Mouse (Mus musculus): ENCODE data around the gene Kalrn. TPM values are rescaled to one million over a fixed set of nuclear protein-coding genes. Genes with fewer than 3 reads are reported as not detected.
A peak's percentile ranks its signal among the peaks of the same experiment; 100 is the strongest.

Gene Kalrn
- total RNA-seq, 2 experiments from 2014 or later: 448 to 531 TPM

DNA sequence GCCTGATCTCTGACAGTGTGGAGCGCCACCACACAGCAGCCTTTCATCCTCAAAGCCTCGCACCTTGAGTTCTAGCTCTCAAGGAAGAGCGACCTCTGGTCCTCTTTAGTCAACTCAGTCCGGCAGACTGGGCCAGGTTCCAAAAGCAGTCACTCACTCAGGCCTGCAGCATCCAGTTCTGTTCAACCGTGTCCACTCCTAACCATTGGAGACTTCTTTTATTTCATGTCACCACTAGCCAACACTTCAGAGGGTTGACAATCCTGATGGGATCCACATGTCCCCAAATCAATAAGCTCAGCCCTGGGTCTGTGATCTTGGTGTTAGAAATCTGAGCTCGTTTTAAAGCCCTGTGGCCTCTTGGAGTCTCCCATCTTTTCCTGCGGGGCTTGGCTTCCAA is 627.3 kb downstream of the Kalrn start:
- DNase-seq (ENCODE audit: low spot score in 2 of 2): no peak

DNA sequence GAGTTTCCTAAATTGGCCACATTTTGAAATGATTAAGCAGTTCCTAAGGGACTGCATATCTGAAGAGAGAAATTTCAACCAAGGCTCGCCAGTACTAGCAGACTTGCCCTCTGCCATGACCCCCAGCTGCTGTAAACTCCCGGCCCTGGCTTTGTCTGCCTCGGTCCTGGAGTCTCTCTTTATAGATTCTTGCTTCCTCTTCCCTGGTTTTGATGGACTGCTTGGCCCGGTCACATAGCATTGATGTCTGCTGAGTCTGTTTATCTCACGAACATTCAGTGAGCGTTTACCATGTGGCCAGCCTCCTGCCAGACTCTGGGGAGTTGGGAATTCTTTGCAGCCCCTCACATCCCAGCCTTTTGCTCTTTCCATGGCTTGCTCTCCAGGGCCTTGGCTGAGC is 628.6 kb downstream of the Kalrn start:
- no peak for DNase-seq (ENCODE audit: low spot score in 2 of 2)

DNA sequence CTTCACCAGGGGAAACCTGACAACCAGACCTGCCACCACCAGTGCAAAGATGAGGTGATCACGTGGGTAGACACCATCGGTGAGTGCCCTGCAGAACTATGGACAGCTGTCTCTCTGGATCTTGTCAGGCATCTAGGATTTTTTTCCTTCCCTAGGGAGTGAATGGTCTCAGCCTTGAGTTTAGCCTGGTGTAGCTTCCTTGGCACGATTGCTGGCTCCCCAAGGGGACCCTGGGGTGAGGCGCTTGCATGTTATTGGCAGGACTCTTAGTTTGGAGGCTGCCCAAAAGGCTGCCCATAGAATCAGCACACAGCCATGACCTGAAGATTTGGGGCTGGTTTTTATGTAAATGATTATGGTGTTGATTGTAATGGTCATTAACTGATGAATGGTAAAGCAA is 629.2 kb downstream of the Kalrn start:
- no peak for DNase-seq (ENCODE audit: low spot score in 2 of 2)

DNA sequence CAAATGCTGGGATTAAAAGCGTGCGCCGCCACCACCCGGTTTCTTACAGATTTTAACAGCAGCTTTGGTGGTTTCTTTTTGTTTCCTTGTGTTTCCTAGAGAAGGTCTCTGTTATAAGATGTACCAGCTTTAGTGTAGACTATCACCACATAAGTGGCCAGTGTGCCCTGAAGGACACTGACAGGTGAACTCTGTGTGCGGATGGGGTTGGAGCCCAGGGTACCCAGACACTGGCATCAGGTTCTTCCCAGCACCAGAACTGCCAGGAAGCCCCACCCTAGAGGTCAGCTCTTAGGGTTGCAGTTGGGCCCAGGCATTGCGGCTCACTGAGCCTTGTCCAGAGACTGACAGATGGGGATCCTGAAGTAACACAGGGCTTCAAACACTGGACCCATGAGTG is 629.9 kb downstream of the Kalrn start:
- no peak for DNase-seq (ENCODE audit: low spot score in 2 of 2)

DNA sequence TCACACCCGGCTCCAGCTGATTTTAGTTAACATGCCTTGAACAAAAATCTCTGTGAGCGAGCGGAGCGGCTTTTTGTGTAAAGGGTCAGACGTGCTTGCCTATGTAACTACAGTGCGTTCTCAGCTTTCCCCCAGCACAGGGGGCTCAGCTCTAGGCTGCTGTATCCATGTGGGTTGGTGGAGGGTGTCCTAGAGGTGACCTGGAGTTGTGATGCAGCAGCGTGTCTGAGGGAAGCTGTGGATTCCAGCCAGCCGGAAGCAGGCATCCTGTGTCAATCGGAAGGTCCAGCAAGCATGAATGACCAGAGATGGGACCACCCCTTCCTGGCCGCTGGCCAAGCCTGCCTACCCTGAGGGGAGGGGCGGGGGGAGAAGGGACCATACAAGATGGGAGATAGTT is 631.0 kb downstream of the Kalrn start:
- DNase-seq (ENCODE audit: low spot score in 2 of 2): no peak

DNA sequence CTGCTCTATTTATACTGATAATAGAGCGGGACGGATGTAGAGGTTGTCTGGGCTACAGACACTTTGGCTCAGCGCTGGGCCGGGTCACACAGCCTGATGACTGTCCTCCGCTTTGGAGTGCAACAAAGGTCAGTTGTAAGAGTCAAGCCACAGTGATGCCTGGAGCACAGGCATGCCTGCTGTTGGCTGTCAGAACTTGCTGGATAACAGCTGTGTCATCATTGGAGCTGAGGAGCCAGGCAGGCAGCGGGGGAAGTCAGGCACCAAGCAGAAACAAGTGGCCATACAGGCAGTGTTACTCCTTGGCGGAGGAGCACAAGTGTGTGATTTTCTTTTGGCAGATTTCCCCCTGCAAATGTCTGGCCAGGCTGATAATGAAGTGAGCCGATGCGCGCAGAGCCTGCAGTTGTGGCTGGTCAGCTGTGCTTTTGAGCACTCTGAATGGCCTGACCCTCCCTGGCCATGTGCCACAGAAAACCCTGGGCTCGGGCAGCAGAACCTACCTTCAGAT is 632.0 kb downstream of the Kalrn start:
- peak in 1 of 2 experiments; percentile 36 for DNase-seq (ENCODE audit: low spot score in 2 of 2)

DNA sequence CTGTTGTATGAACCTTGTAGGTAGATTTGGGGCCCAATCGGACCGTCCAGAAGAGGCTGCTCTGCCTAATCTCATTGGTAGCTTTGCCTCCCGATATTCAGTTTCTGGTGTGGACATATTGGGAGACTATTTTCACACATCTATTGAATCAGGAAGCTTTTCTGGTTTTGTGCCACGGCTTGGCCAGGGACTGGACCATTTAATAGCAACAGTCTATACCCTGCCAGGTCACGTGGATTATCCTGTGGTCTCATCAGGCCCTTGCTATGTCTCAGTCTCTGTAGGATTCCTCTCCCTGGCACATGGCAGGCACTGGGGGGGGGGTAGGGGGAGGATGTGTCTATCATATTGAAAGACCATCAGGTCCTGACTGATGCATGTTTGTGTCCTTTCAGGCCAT is 633.2 kb downstream of the Kalrn start:
- no peak for DNase-seq (ENCODE audit: low spot score in 2 of 2)

DNA sequence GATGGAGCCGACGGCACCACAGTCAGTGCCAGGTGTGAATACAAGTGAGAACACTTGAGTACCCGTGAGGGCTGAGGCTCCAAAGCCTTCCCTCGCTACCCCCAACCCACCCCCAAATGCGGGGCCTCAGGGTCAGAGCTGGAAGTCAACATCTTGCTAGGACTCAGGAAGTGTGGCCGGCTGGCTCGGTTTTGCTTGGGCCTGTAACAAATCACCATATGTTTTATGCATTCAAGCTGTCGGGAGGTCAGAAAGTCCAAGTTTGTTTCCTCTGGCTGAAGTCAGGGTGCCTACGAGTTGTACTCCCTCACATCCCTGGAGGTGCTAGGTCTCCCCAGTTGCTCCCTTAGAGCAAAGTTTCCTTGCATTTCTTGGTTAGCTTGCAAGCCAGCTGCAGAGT is 633.7 kb downstream of the Kalrn start:
- no peak for DNase-seq (ENCODE audit: low spot score in 2 of 2)

DNA sequence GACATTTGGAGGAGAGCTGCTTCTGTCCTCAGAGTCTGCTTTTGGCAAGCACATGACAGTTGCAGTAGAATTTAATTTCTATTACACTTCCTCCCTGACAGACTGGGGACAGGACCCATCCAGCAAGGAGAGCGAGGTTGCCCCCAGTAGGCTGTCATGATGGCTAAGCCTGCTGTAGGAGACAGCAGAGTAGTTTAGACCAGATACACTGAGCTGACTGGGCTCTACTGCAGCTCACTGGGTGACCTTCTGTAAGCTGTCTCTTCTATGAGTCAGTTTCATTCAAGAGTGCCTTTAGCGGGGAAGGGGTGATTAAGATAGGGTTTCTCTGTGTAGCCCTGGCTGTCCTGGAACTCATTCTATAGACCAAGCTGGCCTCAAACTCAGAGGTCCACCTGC is 634.2 kb downstream of the Kalrn start:
- no peak for DNase-seq (ENCODE audit: low spot score in 2 of 2)

DNA sequence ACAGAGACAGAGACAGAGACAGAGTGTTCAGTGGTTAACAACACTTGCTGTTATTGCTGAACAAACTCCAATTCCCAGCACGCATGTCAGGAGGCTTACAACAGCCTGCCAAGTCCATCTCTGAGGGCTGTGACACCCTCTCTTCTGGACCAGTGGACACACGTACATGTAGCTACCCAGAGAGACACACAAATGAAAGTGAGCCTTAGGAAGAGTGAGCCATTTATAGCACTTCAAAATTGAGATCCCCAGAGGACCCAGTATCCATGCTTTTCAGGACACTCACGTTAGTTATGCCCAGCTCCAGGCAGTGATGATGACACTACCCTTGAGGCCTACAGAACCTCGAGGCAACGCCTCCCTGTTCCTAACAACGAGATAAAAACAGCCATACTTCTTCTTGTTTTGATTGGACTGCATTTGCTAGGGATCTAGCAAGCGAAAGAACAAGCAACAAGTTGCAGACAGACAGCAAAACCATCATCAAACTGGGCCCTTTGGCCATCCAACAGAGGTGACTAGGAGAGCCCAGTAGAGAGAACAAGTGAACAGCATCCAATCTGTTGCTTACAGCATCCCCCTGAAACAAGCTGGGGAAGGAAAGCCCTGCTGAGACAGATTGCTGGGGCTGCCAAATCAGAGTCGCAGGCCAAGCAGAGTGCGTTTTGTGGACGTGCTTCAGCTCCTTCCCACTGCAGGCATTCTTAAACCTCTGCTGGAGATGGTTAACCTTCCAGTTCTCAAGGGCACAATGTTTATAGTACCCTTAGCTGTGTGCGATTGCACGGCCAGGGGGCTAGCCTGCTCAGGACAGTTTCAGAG is 634.8 kb downstream of the Kalrn start:
- DNase-seq (ENCODE audit: low spot score in 2 of 2): no peak

DNA sequence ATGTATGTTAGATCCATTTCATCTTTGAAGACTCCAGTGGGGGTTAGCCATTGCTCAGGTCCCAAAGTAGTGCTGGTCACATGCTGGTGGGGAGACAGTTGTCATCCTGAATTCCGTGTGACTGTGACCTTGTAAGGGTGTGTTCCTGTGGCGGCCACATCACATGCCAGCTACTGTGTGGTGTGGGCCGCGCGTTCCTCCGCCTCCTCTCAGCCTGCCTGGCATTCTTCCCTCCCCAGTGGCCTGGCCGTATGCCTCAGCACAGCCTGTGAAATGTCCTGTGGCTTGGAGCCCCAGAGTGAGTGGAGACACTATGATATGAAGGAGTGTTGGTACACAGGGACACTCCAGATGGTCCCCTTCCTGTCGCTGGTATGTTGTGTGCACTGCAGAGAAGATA is 635.8 kb downstream of the Kalrn start:
- DNase-seq (ENCODE audit: low spot score in 2 of 2): peak; percentile 31 to 47

DNA sequence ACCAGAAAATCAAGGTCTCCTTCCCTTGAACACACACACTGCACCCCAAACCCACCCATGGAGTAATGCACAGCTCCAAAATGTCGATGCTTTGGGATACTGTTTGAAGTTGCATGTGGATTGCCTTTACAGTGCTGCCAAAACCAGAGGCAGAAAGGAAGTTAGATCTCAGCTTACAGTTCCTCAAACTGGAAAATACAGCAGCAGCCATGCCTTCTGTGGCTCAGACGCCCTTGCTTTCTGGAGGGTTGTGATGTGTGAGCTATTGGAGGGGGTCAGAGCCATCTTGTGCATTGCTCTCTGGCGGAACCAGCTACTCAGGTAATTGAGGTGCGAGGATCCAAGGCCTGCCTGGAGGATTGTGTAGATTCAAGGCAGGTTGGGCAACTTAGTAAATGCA is 636.4 kb downstream of the Kalrn start:
- DNase-seq (ENCODE audit: low spot score in 2 of 2): no peak

DNA sequence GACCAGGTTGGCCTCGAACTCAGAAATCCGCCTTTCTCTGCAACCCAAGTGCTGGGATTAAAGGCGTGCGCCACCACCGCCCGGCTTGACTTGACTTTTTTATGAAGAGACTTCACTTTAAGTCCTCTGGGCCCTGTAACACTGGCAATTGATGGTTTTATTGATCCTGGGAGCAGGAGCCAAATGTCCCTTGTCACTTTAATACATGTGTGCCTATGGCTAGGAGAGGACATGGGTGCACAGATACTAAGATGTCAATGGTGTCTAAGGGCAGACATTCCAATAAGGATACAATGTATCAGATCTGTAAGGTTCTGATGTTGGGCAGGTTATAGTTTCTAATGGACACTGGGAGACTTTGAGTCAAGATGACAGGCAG is 637.9 kb downstream of the Kalrn start:
- DNase-seq (ENCODE audit: low spot score in 2 of 2): no peak

DNA sequence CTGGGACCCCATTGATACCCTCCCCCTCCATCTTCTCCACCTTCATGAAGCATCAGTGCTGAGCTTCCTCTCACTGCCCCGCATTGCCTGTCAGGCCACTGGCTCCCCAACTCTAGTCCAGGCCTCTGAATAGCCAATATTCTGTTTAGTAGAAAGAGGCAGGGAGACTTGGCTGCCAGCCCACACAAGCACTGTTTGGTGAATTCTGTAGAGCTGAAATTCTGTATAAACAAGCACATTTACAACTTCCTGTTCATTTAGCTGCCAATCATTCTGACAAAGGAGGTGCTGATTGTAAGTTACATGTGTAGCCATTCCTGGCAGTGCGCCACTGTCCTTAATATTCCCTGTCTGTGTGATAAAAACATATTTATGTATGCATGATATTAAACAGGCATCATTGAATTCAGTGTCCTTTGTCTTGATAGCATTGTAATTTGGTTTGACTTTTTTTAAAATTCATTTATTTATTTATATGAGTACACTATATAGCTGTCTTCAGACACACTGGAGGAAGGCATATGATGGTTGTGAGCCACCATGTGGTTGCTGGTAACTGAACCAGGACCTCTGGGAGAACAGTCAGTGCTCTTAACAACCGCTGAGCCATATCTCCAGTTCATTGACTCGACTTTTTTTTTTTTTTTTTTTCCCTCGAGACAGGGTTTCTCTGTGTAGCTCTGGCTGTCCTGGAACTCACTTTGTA is 638.5 kb downstream of the Kalrn start:
- peak; percentile 19 to 30 for DNase-seq (ENCODE audit: low spot score in 2 of 2)

DNA sequence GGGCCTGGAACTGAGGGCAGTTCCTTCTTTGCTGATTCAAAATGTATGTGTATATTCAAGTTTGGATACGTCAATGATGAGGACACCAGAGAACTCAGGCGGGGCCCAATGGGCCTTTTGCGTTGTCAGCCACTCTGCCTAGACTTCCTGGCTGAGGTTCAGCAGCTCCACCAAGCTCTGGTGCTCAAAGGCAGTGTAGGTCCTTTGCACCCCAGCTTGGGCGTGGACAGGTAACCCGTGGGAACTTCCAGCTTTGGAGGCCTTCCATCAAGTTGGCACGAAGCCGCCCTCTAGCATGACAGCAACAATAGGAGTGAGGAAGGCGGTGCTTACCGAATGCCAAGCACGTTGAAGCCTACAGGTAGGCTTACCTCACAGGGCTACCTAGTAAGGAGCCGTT is 639.9 kb downstream of the Kalrn start:
- DNase-seq (ENCODE audit: low spot score in 2 of 2): no peak

DNA sequence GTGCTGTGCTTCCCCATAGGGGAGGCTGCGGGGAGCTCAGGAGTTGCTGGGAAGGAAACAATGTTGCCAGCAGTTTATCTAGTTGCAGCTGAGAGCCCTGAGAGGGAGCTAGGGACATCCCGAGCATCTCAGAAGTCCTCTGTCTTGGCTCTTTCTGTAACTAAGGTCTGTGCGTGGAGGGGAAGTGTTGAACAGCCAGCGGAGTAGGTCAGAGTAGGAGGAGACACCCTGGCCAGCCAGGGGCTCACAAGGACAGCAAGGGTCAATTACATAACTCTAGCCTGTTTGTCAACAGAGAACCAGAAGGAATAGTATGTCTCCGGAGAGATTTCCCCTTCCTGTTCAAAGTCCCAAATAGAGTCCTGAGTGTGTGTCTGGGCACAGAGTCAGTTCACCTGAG is 641.2 kb downstream of the Kalrn start:
- DNase-seq (ENCODE audit: low spot score in 2 of 2): no peak

DNA sequence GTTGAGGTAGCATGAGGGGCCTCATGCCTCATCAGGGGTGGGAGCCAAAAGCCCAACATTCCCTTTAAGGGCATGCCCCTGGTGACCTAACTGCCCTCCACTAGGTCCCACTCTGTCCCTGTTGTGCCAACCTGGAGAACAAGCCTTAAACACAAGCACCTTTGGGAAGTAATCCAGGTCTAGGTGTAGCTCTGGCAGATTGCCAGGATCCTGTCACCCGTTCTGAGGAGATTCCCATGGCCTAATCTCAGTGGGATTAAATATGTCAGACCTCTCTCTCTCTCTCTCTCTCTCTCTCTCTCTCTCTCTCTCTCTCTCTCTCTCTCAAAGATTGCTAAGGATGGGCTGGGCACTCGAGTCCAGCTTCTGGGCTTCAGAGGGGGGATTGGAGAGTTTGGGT is 641.6 kb downstream of the Kalrn start:
- no peak for DNase-seq (ENCODE audit: low spot score in 2 of 2)

DNA sequence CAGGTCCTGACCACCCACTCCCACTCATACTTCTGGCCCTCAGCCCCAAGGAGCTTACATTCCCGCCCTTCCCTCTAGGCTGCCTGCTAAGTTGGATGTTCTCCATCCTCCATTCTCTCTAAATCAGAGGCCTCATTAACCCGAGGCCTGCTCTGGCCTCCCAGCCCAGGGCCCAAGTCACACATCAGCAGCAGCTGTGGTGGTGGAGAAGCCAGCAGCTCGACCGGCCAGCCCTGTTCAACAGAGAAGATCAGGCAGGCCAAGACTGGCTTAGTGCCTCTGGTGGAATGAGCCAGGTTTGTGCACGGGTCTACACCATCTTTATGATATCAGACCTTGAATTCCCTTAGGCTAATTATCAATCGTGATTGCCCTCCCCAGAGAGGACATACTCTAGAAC is 642.5 kb downstream of the Kalrn start:
- no peak for DNase-seq (ENCODE audit: low spot score in 2 of 2)

DNA sequence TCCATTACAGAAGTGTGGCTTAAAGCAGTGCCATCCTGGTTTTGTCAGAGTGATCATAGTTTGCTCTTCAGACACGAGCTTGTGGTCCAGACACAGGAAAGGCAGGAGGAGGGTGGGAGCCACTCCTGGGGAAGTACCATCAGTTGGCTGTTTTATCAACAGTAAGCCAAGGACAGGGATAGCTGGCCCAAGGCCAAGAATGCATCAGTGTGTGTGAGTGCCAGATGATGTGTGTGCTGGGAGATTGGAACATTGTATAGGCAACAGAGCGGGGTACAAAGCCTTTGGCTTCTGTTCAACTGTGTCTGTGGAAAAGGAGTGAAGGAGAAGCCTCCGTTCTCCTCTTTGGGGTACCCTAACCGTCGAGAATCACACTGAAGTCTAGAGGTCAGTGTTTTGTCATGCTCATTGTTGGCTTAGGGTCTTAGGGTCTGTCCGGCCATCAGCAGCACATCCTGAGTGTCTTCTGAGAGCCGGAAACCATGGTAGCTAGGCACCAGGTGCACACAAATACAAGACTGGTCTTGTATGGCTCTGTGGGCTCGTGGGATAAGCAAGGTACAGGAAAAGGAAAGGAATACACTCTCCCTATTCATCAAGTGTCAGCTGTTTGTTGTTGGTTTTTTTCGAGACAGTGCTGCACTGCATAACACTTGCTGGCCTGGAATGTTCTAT is 644.4 kb downstream of the Kalrn start:
- no peak for DNase-seq (ENCODE audit: low spot score in 2 of 2)

DNA sequence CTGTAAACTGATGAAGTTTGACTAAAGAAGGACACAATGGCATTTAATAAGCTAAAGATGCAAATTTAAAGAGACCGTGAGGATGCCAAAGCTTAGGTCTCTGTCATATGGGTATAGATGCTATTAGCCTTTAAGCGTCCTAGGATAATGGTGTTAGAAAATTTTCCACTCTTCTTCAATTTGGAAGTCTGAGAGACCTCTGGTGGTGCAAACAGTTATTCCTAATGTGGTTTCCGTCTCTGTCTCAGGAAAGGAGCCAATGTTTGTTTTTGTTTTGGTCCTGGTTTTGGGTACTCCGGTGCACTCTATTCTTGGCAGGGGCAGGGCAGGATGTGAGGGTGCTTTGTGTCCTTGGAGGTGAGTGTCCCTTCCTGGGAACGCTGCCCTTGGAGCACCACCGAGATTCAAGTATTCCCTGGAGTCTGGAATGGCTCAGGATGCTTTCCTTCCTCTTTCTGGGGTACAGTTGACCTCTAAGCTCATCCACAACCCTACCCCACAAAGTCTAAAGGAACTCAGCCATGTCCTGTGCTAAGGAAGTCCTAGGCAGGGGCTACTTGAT is 646.0 kb downstream of the Kalrn start:
- DNase-seq (ENCODE audit: low spot score in 2 of 2): no peak

DNA sequence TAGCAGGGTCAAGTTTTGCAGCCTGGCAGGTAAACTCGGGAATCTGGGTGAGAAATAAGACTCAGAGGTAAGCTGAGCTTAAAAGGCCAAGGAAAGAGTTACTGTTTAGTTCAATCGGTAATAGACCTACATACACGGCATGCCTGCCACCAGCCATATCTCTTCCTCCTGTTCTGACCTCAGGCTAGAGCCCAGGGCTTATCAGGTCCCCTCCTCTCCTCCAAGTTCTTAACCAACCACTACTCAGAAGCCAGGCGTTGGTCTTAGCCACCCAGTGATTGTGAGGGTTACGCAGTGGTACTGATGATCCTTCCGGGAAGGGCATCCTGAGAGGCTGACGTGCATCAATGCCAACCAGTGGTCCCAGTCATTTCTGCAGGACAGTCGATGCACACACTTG is 649.6 kb downstream of the Kalrn start:
- DNase-seq (ENCODE audit: low spot score in 2 of 2): no peak

DNA sequence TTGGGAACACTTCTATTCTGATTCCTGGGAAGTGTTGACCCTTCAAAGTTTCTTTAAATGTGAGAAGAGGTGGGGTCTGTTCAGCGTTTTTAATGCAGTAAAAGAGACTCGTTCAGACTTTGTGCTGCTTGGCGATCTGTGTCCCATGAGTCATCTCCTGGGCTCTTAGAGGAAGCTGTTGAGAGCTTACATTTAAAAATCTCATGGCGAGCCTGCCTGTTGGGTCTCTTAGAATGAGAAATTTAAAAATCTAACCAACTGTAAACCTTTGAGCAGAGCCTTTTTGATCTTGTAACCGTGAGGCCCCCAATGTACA is 650.4 kb downstream of the Kalrn start:
- DNase-seq (ENCODE audit: low spot score in 2 of 2): no peak
